Mouse (Mus musculus) ES-Bruce4 (cell line): Measurements from ENCODE around the gene Robo2.

Experiments
- CTCF ChIP-seq: IDR thresholded peaks from one replicate; pipeline ENCODE4 v1.8.1; 2011; ENCODE audit warnings: low read depth, low read length
- EP300 ChIP-seq: IDR thresholded peaks from 2 replicates; pipeline ENCODE4 v1.6.1; 2011; ENCODE audit warnings: low read depth, low read length; ENCODE audit not compliant: insufficient read depth
- POLR2A ChIP-seq: IDR thresholded peaks from one replicate; pipeline ENCODE4 v1.8.1; 2011; ENCODE audit warnings: low read length; ENCODE audit not compliant: insufficient read depth

DNA sequence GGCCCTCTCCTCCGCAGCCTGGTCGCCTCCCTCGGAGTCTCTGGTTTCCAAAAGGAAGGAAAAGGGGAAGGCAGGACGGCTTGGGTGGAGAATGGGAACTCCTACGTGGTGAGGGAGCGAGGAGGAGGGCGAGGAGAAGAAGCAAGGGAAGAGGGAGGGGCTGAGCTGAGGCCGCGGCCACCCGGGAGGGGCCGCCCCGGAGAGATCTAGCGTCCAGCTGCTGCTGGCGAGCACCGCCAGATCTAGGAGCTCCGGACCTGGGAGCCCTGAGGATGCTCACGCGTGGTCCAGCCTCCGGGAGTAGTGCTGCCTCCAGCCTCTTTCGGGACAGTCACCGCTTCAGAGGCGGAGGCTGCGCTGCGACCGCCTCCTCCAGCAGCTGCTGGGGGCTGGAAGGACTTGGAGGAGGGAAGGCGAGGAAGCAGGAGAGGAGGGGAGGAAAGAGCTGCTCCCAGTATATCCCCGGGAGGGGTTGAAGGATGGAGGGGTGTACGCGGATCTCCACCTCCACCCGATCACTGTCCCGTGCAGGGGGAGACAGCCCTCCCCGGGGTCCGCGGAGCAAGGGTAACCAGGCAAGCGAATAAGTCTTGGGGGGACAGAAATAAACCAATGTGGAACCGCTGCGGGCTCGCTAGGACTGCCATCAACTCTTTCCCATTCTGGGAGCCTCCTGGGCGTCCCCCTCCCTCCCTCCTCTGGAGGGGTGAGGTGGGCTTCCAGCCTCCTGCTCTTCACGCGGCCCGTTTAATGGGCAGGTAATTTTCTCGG, at the start of gene Robo2:
- TF ChIP-seq CTCF (no peak), EP300 (no peak), POLR2A (no peak)
